9 mouse cellular contexts compared by ENCODE assay signal in the genomic region with DNA sequence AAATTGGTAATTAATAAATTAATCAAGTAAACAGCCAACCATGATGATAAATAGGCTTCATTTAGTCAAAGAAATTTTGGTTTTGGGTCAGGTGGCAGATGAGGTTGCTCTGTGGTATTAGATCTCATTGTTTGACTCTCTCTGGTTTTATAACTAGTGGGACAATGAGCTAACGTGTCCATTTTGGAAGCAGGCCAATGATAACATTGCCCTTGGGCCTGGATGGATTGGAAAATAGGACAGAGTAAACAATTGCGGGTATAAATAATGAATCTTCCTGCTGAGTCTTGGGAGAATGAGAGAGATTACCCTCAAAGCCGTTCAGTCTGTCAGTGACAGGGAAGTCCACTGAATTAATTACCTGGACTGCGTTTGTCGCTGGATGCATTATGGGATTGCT. TPM values are rescaled to one million over a fixed set of nuclear protein-coding genes. Genes with fewer than 3 reads are reported as not detected.
A peak's percentile ranks its signal among the peaks of the same experiment; 100 is the strongest.
DNase-seq lines count a peak whose midpoint lies in the region; ATAC-seq lines count a peak whose summit lies in the region.
"Had no signal": no experiment of that assay in that cellular context is flagged by ENCODE, and none has a peak within 500 bp of the region (broad histone marks: within the 10 kb centered on the region; RNA-seq: fewer than 3 reads in every experiment).

No protein-coding gene starts in this region.

- no peaks in the 10 kb centered on the region for H3K9me3 ChIP-seq in midbrain, embryonic 13.5 days
- H3K9me3 ChIP-seq in midbrain, embryonic 15.5 days = no peaks in the 10 kb centered on the region
- H3K9me3 ChIP-seq in heart, embryonic 12.5 days (replicated peaks) = no peaks in the 10 kb centered on the region

- no peak overlapping the region for H3K4me2 ChIP-seq in midbrain, embryonic 13.5 days (replicated peaks)
- H3K4me2 ChIP-seq in midbrain, embryonic 15.5 days = no peak overlapping the region
- H3K4me2 ChIP-seq in heart, embryonic 12.5 days = no peak overlapping the region

- H3K9ac ChIP-seq in midbrain, embryonic 13.5 days (replicated peaks) = no peak overlapping the region
- H3K9ac ChIP-seq in midbrain, embryonic 15.5 days = no peak overlapping the region
- no peak overlapping the region for H3K9ac ChIP-seq in heart, embryonic 12.5 days

- H3K27me3 ChIP-seq in midbrain, embryonic 13.5 days = no peaks in the 10 kb centered on the region
- no peaks in the 10 kb centered on the region for H3K27me3 ChIP-seq in midbrain, embryonic 15.5 days (replicated peaks)
- H3K27me3 ChIP-seq in heart, embryonic 12.5 days (replicated peaks) = no peaks in the 10 kb centered on the region

- no peak for ATAC-seq in midbrain, embryonic 13.5 days
- no peak for ATAC-seq in midbrain, embryonic 15.5 days (replicated peaks)
- ATAC-seq in heart, embryonic 12.5 days (ENCODE audit: insufficient number of reproducible peaks, low FRiP score) = no peak

- H3K4me1 ChIP-seq in midbrain, embryonic 13.5 days (replicated peaks) = peaks cover 61% of the 10 kb centered on the region
- H3K4me1 ChIP-seq in midbrain, embryonic 15.5 days = peaks cover 40% of the 10 kb centered on the region
- peaks cover 54% of the 10 kb centered on the region for H3K4me1 ChIP-seq in heart, embryonic 12.5 days (replicated peaks)

- H3K27ac ChIP-seq in midbrain, embryonic 13.5 days = peak overlapping the region; percentile 17; the same call in 1 of the 2 replicates
- no peak overlapping the region for H3K27ac ChIP-seq in midbrain, embryonic 15.5 days
- peak overlapping the region; percentile 10; the same call in 1 of the 2 replicates for H3K27ac ChIP-seq in heart, embryonic 12.5 days (ENCODE audit: poor library complexity, severe bottlenecking)

- 33% methylated on average over 5 of the region's 5 CpGs for WGBS in midbrain, embryonic 13.5 days
- 24% methylated on average over 5 of the region's 5 CpGs for WGBS in midbrain, embryonic 15.5 days
- WGBS in heart, embryonic 12.5 days = 65% methylated on average over 5 of the region's 5 CpGs

- H3K4me3 ChIP-seq in midbrain, embryonic 13.5 days (replicated peaks) = no peak overlapping the region
- no peak overlapping the region for H3K4me3 ChIP-seq in midbrain, embryonic 15.5 days
- H3K4me3 ChIP-seq in heart, embryonic 12.5 days = no peak overlapping the region

- peak; percentile 21 to 23 for DNase-seq in cerebellum, adult 18-20 months
- no peak for DNase-seq in cerebellum, adult 8-10 months
- DNase-seq in lung, postnatal 25 days (ENCODE audit: low spot score) = peak; percentile 61
- no peak for DNase-seq in right cerebral cortex, postnatal 25 days
- DNase-seq in left cerebral cortex, adult 11 months (ENCODE audit: low spot score) = no peak
- DNase-seq: thymus, adult 18-20 months had no signal

- H3K36me3 ChIP-seq in midbrain, embryonic 13.5 days = peaks cover 7% of the 10 kb centered on the region; the same call in 1 of the 2 replicates
- H3K36me3 ChIP-seq in midbrain, embryonic 15.5 days (replicated peaks) = no peaks in the 10 kb centered on the region
- no peaks in the 10 kb centered on the region; the same call in 1 of the 2 replicates for H3K36me3 ChIP-seq in heart, embryonic 12.5 days

RNA-seq across cellular contexts. Expression of gene Fam222b, which starts 26.7 kb away (rescaled TPM):
- 29.3 and 30.7 TPM in 2 replicates for polyA plus RNA-seq in midbrain, embryonic 13.5 days (2015; fragmentation: Nextera tagmentation; extraction: Ambion mirVana)
- polyA plus RNA-seq in midbrain, embryonic 15.5 days (2015; fragmentation: Nextera tagmentation; extraction: Ambion mirVana) = 33.0 and 33.4 TPM in 2 replicates
- polyA plus RNA-seq in heart, embryonic 12.5 days (2016; fragmentation: Nextera tagmentation; extraction: Ambion mirVana) = 22.6 and 23.3 TPM in 2 replicates

RNA-seq across cellular contexts. Expression of gene Eral1, which starts 41.0 kb away (rescaled TPM):
- 32.7 and 33.8 TPM in 2 replicates for polyA plus RNA-seq in midbrain, embryonic 13.5 days (2015; fragmentation: Nextera tagmentation; extraction: Ambion mirVana)
- polyA plus RNA-seq in midbrain, embryonic 15.5 days (2015; fragmentation: Nextera tagmentation; extraction: Ambion mirVana) = 31.7 and 33.5 TPM in 2 replicates
- 22.6 and 23.7 TPM in 2 replicates for polyA plus RNA-seq in heart, embryonic 12.5 days (2016; fragmentation: Nextera tagmentation; extraction: Ambion mirVana)

RNA-seq across cellular contexts. Expression of gene Traf4, which starts 44.2 kb away (rescaled TPM):
- polyA plus RNA-seq in midbrain, embryonic 13.5 days (2015; fragmentation: Nextera tagmentation; extraction: Ambion mirVana) = 120 and 139 TPM in 2 replicates
- 101 and 107 TPM in 2 replicates for polyA plus RNA-seq in midbrain, embryonic 15.5 days (2015; fragmentation: Nextera tagmentation; extraction: Ambion mirVana)
- polyA plus RNA-seq in heart, embryonic 12.5 days (2016; fragmentation: Nextera tagmentation; extraction: Ambion mirVana) = 51.8 and 52.5 TPM in 2 replicates

RNA-seq across cellular contexts. Expression of gene Nek8, which starts 55.3 kb away (rescaled TPM):
- 4.7 and 5.2 TPM in 2 replicates for polyA plus RNA-seq in midbrain, embryonic 13.5 days (2015; fragmentation: Nextera tagmentation; extraction: Ambion mirVana)
- polyA plus RNA-seq in midbrain, embryonic 15.5 days (2015; fragmentation: Nextera tagmentation; extraction: Ambion mirVana) = 6.5 and 7.3 TPM in 2 replicates
- polyA plus RNA-seq in heart, embryonic 12.5 days (2016; fragmentation: Nextera tagmentation; extraction: Ambion mirVana) = 12.1 and 16.5 TPM in 2 replicates

RNA-seq across cellular contexts. Expression of gene Tlcd1, which starts 55.3 kb away (rescaled TPM):
- 5.0 and 5.9 TPM in 2 replicates for polyA plus RNA-seq in midbrain, embryonic 13.5 days (2015; fragmentation: Nextera tagmentation; extraction: Ambion mirVana)
- 7.4 and 7.6 TPM in 2 replicates for polyA plus RNA-seq in midbrain, embryonic 15.5 days (2015; fragmentation: Nextera tagmentation; extraction: Ambion mirVana)
- polyA plus RNA-seq in heart, embryonic 12.5 days (2016; fragmentation: Nextera tagmentation; extraction: Ambion mirVana) = 11.7 and 14.2 TPM in 2 replicates

Comparison
In these comparisons a context has a peak if more than half of its experiments do, and no peak if none do; other contexts are left out.
1. DNase-seq: peak in cerebellum, adult 18-20 months (2 of 2) and lung, postnatal 25 days (single experiment); none in cerebellum, adult 8-10 months (single experiment), right cerebral cortex, postnatal 25 days (single experiment) and left cerebral cortex, adult 11 months (single experiment).